Mouse (Mus musculus): Measurements from ENCODE around the gene Psma2. TPM values are rescaled to one million over a fixed set of nuclear protein-coding genes. Genes with fewer than 3 reads are reported as not detected.

The Psma2 gene
- polyA plus RNA-seq, 1 experiment, result 53.1 TPM

- H3K4me1 ChIP-seq (ENCODE audit: control insufficient read depth, insufficient read depth, low read length), result no peaks in the 10 kb centered on the region
- DNase-seq, result no peak
- no peak overlapping the region for H3K4me3 ChIP-seq (ENCODE audit: insufficient read depth, low read depth, low read length)
- H3K36me3 ChIP-seq (ENCODE audit: control insufficient read depth, insufficient read depth, low read length), result no peaks in the 10 kb centered on the region
- 72% methylated on average over 2 of the region's 2 CpGs for WGBS
- TF ChIP-seq POLR2A (IDR thresholded peaks at IDR 0.05; ENCODE audit: low read depth, low read length), result no peak
- no peak for TF ChIP-seq CTCF (conservative IDR thresholded peaks at IDR 0.05; ENCODE audit: insufficient read depth, insufficient read length, low read depth, low read length)
- no peak overlapping the region for H3K27ac ChIP-seq (ENCODE audit: insufficient read depth, low read depth, low read length)
- H3K27me3 ChIP-seq (replicated peaks; ENCODE audit: control insufficient read depth, insufficient read depth, low read length), result no peaks in the 10 kb centered on the region
These were observed 103.8 kb downstream of the Psma2 start for GRCm38 (mm10) chr13:14716801-14717200.

GRCm38 (mm10) chr13:14717755-14718154, 104.7 kb downstream of the Psma2 start:
- 61% methylated on average over 3 of the region's 3 CpGs for WGBS
- H3K27me3 ChIP-seq (replicated peaks; ENCODE audit: control insufficient read depth, insufficient read depth, low read length), result no peaks in the 10 kb centered on the region
- no peak for DNase-seq
- H3K27ac ChIP-seq (ENCODE audit: insufficient read depth, low read depth, low read length), result no peak overlapping the region
- H3K4me3 ChIP-seq (ENCODE audit: insufficient read depth, low read depth, low read length), result no peak overlapping the region
- TF ChIP-seq POLR2A (IDR thresholded peaks at IDR 0.05; ENCODE audit: low read depth, low read length) (no peak), CTCF (conservative IDR thresholded peaks at IDR 0.05; ENCODE audit: insufficient read depth, insufficient read length, low read depth, low read length) (no peak)
- H3K4me1 ChIP-seq (ENCODE audit: control insufficient read depth, insufficient read depth, low read length), result no peaks in the 10 kb centered on the region
- H3K36me3 ChIP-seq (ENCODE audit: control insufficient read depth, insufficient read depth, low read length), result no peaks in the 10 kb centered on the region

Other genes starting within 250 kb of the Psma2 start
- gene Hecw1, start 90.0 kb upstream of the Psma2 start, polyA plus RNA-seq (2012; rRNA removed), result 0.03 TPM in 1 of 2 replicates, not detected in the other
- 9.4 and 9.7 TPM in 2 replicates for gene Mrpl32, start 75 bp upstream of the Psma2 start, polyA plus RNA-seq (2012; rRNA removed)
- gene AW209491, start 16.9 kb downstream of the Psma2 start, polyA plus RNA-seq (2012; rRNA removed), result 7.1 and 8.0 TPM in 2 replicates